Mouse (Mus musculus) CD4-positive naive resting alpha-beta T cell, adult 57 days (primary cell): ENCODE results near the gene Large1. TPM values are rescaled to one million over a fixed set of nuclear protein-coding genes. Genes with fewer than 3 reads are reported as not detected.

Experiments
- total RNA-seq: library from RNA; stranded (reverse); gene quantifications from one replicate; pipeline ENCODE4 v1.2.4, GENCODE M21; 2023

Large1 gene
- total RNA-seq, result 1.5 TPM

DNA sequence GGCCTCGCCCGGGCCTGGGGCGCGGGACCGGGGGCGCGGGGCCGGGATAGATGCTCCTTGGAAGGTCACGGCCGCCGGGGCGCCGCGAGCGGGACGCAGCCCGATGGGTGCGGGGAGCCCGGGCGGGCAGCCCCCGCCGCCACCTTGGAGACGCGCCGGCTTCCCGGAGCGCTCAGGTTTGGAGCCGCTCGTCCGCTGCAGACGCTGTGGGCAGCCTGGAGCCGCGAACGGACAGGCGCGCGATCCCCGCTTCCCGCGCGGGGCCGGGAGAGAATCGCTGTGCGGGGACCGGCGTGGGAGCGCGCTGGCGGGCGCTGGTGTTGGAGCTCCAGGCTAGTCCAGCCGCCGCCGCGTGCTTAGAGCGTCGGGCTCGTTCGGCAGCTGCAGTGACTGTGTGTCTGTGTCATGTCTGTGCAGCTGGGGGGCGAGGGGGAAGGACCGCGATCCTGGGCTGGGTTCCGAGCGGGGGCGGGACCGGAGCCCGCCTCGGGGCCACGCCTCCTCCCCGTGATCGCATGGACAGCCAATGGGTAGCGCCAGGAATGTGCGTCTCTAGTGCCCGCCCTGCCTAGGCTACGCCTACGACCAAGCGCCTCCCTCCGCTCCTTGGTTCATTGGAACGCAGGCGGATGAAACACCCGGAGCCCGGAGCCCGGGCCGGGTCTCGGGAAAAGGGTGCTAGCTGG lies at the start of gene Large1:
TSS of gene Large1 (minus strand) at position 433 of the 686 bp plus-strand sequence.

